Mouse (Mus musculus) bone marrow, adult 2 months (tissue): Measurements from ENCODE around the gene Scand1. TPM values are rescaled to one million over a fixed set of nuclear protein-coding genes. Genes with fewer than 3 reads are reported as not detected.
A peak's percentile ranks its signal among the peaks of the same experiment; 100 is the strongest.

Experiments
- H3K27ac ChIP-seq: fragments of 200-500 bp; 2 replicates; pipeline ENCODE4 v1.5.1; 2012; ENCODE audit warnings: low read depth, mild to moderate bottlenecking, control low read depth, inconsistent platforms, low read length; ENCODE audit not compliant: control insufficient read depth, poor library complexity, insufficient read depth
- H3K4me1 ChIP-seq: fragments of 200-500 bp; 2 replicates; pipeline ENCODE4 v1.6.1; 2011; ENCODE audit warnings: low read length; ENCODE audit not compliant: control insufficient read depth, insufficient read depth
- H3K4me3 ChIP-seq: fragments of 200-500 bp; replicated peaks from 2 replicates; pipeline ENCODE3; 2011; ENCODE audit warnings: mild to moderate bottlenecking, low read depth, low read length, control low read depth; ENCODE audit not compliant: control insufficient read depth
- CTCF ChIP-seq: fragments of 200-500 bp; IDR thresholded peaks from 2 replicates; pipeline ENCODE4 v1.5.1; 2011; ENCODE audit warnings: low read length, control low read depth; ENCODE audit not compliant: control insufficient read depth, insufficient read depth
- POLR2A ChIP-seq: fragments of 200-500 bp; IDR thresholded peaks from 2 replicates; pipeline ENCODE4 v1.6.1; 2011; ENCODE audit warnings: low read depth, mild to moderate bottlenecking, control low read depth, low read length, borderline replicate concordance; ENCODE audit not compliant: control insufficient read depth
- WGBS: fragments of 180-500 bp; shearing (Covaris S2); methylation state at CpG from one replicate; pipeline ENCODE4 v1.1.7; 2018; 5-methylcytosine and 5-hydroxymethylcytosine counted together
- polyA plus RNA-seq: library from polyadenylated mRNA; stranded (reverse); fragments of >200 nt; gene quantifications from 2 replicates; pipeline ENCODE4 v1.2.4, GENCODE M21; 2011; ENCODE audit warnings: low replicate concordance; ENCODE audit not compliant: missing spikeins, insufficient read depth, insufficient read length

Scand1 gene
- polyA plus RNA-seq, 1 experiment, result 84.9 TPM

- TF ChIP-seq POLR2A (no peak), CTCF (no peak)
- Histone ChIP-seq H3K27ac (no peak overlapping the region), H3K4me3 (no peak overlapping the region), H3K4me1 (no peaks in the 10 kb centered on the region)
- WGBS, result 80% methylated on average over 2 of the region's 2 CpGs
These were observed 27.3 kb downstream of the Scand1 start for GRCm38 (mm10) chr2:156285161-156285560.

- H3K4me1 ChIP-seq, result no peaks in the 10 kb centered on the region; the same call in 1 of the 2 replicates
- no peak overlapping the region for H3K4me3 ChIP-seq
- H3K27ac ChIP-seq, result no peak overlapping the region
- TF ChIP-seq CTCF (no peak), POLR2A (no peak)
- WGBS, result 84% methylated on average over 4 of the region's 4 CpGs
These were observed 31.3 kb downstream of the Scand1 start for GRCm38 (mm10) chr2:156281227-156281626.

- Histone ChIP-seq H3K27ac (no peak overlapping the region), H3K4me3 (no peak overlapping the region), H3K4me1 (no peaks in the 10 kb centered on the region; the same call in 1 of the 2 replicates)
- 19% methylated on average over 4 of the region's 4 CpGs for WGBS
- TF ChIP-seq POLR2A, result no peak
- TF ChIP-seq CTCF, result peak; percentile 82
These were observed 34.1 kb downstream of the Scand1 start for GRCm38 (mm10) chr2:156278226-156279017.

GRCm38 (mm10) chr2:156272553-156272952, 40.0 kb downstream of the Scand1 start:
- H3K4me3 ChIP-seq, result no peak overlapping the region
- H3K27ac ChIP-seq, result no peak overlapping the region
- H3K4me1 ChIP-seq, result no peaks in the 10 kb centered on the region
- TF ChIP-seq CTCF (no peak), POLR2A (no peak)
- 87% methylated on average over 6 of the region's 6 CpGs for whole genome bisulfite sequencing

GRCm38 (mm10) chr2:156267636-156268035, 44.9 kb downstream of the Scand1 start:
- Histone ChIP-seq H3K4me3 (no peak overlapping the region), H3K4me1 (no peaks in the 10 kb centered on the region), H3K27ac (no peak overlapping the region)
- WGBS, result 86% methylated on average over 9 of the region's 9 CpGs
- TF ChIP-seq POLR2A, result no peak

- TF ChIP-seq CTCF, result no peak
- TF ChIP-seq POLR2A, result no peak
- 49% methylated on average over 4 of the region's 4 CpGs for WGBS
These were observed 49.2 kb downstream of the Scand1 start for GRCm38 (mm10) chr2:156263204-156263893.

More at GRCm38 (mm10) chr2:156263204-156263893, 49.2 kb downstream of the Scand1 start:
- H3K4me1 ChIP-seq, result peaks cover 2% of the 10 kb centered on the region; the same call in 1 of the 2 replicates
- no peak overlapping the region for H3K27ac ChIP-seq
- no peak overlapping the region for H3K4me3 ChIP-seq

Other genes with a start within 250 kb of the Scand1 start
- 0.99 and 5.4 TPM in 2 replicates for gene Spag4, start 247.5 kb downstream of the Scand1 start, polyA plus RNA-seq
- gene Cpne1, start 200.7 kb downstream of the Scand1 start, polyA plus RNA-seq, result 3.9 and 10.5 TPM in 2 replicates
- 5.8 and 6.2 TPM in 2 replicates for gene Rbm12, start 200.7 kb downstream of the Scand1 start, polyA plus RNA-seq
- gene Gm28036, start 185.6 kb downstream of the Scand1 start, polyA plus RNA-seq, result 5.8 and 24.5 TPM in 2 replicates
- 109 and 111 TPM in 2 replicates for gene Romo1, start 168.7 kb downstream of the Scand1 start, polyA plus RNA-seq
- 13.1 and 24.7 TPM in 2 replicates for gene Nfs1, start 168.5 kb downstream of the Scand1 start, polyA plus RNA-seq
- 221 and 329 TPM in 2 replicates for gene Rbm39, start 132.5 kb downstream of the Scand1 start, polyA plus RNA-seq
- 11.9 and 20.8 TPM in 2 replicates for gene Phf20, start 116.2 kb downstream of the Scand1 start, polyA plus RNA-seq
- gene Cnbd2, start 405 bp downstream of the Scand1 start, polyA plus RNA-seq, result 2.6 and 5.4 TPM in 2 replicates
- 1.7 and 9.1 TPM in 2 replicates for gene Epb41l1, start 108.2 kb upstream of the Scand1 start, polyA plus RNA-seq
- 9.0 and 15.1 TPM in 2 replicates for gene Aar2, start 234.9 kb upstream of the Scand1 start, polyA plus RNA-seq